Mouse (Mus musculus) kidney, postnatal 4 days (tissue): ENCODE results near the gene Grcc10.

Experiments
- DNase-seq, 2 experiments: peaks; one replicate each; pipeline ENCODE4 v3.0.0; 2021; ENCODE audit warnings: mixed read lengths in 2 of 2

The Grcc10 gene

GRCm38 (mm10) chr6:124699366-124699765 lies 41.8 kb downstream of the Grcc10 start:
- DNase-seq: no peak

- no peak for DNase-seq
Observed at GRCm38 (mm10) chr6:124698751-124699150, 42.4 kb downstream of the Grcc10 start.

- no peak for DNase-seq
Observed at GRCm38 (mm10) chr6:124696441-124697150, 44.6 kb downstream of the Grcc10 start.

- peak; percentile 82 to 90 for DNase-seq
Observed at GRCm38 (mm10) chr6:124694166-124694955, 46.8 kb downstream of the Grcc10 start.

DNA sequence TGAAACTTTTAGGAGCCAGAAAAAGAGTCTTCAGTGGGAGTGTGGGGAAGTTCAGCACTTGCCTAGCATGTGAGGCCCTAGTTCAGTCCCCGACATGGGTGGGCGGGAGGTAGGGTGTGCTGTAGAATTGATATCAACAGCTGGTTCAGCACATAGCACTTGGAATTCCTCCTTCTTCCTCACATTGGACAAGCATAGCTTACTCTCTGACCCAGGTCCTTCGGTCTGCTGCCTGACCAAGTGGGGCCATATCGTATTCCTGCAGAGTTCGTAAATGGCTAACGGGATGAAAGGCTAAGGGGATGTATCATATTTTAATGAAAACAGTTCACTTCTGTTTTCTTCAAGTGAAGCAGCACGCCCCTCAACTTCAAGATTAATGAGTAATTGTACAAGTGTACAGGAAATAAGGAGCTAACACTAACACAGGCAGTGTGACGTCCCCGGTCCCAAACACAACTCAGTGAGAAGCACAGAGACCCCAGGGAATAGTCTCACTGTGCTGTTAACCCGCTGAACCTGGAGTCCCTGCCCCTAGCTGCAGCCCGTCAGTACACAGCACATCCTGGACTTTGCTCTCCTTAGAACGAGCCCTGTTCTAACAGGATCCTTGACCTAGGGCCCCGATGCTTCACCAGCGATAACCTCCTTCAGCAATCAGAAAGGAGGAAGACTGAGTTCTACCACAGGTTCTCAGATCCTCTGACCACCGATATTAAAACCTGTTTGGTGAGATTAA lies 47.8 kb downstream of the Grcc10 start:
- peak; percentile 35 to 49 for DNase-seq

DNA sequence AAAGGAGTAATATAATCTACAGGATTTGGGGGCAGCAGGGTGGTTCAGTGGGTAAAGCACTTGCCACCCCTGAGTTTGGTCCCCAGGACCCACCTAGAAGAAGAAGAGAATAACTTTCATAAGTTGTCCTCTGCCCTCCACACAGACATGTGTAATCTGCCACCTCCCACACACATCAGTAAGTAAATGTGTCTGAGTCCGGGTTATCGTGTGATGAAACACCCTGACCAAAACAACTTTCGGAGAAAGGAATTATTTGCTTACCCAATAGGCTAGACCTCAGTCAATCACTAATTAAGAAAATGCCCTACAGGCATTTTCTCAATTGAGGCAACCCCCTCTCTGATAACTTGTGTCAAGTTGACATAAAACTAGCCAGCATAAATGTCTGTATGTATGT lies 50.7 kb downstream of the Grcc10 start:
- no peak for DNase-seq
